Mouse (Mus musculus): ENCODE data around the gene Baiap2l2. TPM values are rescaled to one million over a fixed set of nuclear protein-coding genes. Genes with fewer than 3 reads are reported as not detected.
A peak's percentile ranks its signal among the peaks of the same experiment; 100 is the strongest.
"Not testable (repeated sequence)": the region's sequence is repeated elsewhere in the genome, so short reads cannot be mapped to it uniquely, and the experiment has no call there.

The Baiap2l2 gene
- total RNA-seq, 1 experiment from 2014 or later = not detected

DNA sequence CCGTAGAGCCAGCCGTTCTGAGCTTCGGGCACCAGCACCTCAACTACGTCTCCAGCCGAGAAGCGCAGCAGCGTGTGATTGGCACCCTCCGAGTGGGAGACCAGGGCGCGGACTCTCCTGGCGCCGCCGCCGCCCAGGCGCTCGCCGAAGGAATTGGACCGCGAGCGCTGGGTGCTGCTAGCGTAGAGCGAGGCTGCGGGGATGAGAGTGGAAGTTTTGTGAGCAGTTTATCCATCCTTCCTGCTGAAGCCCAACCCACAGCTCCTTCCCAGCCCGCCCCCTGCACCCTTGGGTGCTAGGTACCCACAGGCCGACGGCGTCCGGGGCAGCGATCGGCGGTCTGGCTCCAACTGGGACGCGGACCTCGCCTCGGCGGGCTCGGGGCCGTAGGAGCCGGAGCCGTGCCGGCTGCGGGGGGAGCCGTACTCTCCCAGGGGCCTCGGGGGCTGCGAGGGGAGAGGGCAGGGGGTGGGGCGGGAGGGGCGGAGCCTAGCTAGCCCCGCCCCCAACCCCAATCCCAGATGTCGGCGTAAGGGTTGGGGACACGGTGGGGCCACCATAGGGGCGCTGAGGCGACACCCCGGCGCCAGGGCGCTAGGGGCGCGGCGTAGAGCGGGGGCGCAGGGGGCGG lies 24.1 kb downstream of the Baiap2l2 start:
- DNase-seq = peak; percentile 30

DNA sequence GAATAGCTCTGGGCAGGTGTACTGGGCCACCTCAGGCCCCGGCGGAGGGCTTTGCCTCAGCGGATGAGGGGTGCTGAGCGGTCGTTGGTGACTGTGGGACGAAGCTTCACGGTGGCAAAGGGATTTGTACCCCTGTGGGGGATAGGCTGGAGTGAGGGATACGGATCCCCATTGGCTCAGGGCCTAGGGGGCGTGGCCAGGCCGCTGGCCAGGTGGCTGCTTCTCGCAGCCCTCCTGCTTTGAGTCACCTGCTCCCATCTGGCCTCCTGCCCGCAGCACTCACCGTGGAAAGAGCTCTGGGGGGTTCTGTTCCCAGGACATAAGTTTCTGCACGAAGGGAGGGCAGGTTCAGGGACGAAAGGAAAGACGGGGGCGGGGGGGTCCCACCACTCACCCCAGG lies 26.8 kb downstream of the Baiap2l2 start:
- DNase-seq = no peak

DNA sequence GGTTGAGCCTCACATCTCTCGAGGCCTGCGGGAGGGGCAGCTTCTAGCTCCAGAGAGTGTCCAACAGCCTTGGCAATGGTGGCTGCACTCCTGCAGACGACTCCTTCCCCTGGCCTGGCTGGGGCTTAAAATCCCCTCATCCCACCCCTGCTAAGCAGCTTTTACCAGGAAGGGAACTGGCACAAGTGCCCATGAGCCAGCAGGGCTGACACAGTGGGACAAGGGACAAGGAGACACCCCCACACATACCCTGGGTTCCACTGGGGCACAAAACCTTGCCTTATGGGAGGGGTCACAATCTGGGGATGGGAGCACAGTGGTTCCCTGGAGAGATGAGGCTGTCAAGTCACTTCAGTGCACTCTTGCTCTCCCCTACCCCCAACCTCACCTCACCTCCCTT lies 30.7 kb downstream of the Baiap2l2 start, which contains the start of gene Slc16a8:
Gene Slc16a8, minus strand, starts transcription at position 101 of the 400 bp plus-strand sequence.
- DNase-seq = no peak

DNA sequence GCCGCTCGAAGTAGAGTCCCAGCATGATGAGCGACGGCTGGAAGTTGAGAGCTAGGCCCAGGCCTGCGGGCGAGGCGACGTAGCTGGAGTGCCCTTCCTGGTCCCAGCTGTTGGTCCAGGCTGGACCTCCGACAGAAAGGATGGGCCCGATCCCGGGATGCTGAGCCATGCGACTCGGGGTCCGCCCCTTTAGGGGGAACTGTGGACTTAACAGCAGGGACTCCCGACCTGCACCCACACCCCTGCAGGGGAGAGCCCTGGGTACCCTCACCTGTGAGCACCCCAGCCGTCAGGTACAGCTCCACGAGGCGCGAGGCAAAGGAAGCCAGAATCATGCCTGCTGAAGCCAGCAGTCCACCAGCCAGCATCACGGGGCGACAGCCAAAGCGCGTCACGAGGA lies 32.8 kb downstream of the Baiap2l2 start:
- DNase-seq = no peak

DNA sequence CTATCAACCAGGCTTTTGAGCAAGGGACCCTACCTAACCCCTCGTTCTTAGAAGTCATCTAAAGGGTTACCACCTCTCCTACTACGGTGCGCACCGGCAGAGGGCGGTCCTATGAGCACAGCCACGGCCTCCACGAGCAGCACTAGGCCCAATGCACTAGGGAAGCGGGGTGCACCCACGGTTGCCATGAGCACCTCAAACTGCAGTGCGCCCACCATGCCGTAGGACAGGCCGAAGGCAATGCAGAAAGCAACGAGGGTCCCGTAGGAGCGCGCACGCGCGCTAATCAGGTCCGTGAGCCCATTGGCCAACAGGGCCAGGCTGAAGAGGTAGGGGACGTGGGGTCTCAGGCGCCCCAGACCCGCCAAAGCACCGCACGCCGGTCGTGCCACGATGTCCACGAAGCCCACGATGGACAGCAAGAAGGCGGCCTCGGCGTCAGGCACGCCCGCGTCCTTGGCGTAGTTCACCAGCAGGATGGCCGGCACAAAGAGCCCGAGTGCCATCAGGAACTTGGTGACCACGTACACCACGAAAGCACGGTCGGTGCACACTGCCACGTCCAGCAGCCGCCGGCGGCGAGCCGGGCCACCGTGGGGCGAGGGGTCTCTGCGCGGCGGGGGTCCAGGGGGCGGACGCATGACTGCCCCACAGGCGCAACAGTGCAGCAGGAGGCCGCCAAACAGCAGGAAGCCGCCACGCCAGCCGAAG lies 33.4 kb downstream of the Baiap2l2 start:
- DNase-seq = no peak

DNA sequence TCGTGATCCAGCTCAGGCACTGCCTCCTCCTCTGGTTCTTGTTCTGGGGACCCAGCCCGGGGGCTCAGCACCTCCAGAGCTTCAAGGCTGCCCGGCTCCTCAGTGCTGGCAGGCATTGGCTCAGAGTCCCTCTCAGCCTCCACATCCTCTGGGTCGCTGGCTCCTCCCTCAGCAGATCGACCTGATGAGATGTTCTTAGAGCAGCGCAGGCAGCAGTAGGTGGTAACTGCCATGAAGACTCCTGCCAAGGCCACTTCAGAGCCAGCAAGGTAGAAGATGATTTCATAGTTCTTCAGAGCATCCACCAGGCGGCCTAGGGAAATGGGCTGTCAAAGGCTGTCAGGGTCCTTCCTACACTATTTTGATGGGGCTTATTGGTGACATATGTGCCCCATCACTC lies 34.2 kb downstream of the Baiap2l2 start:
- DNase-seq = no peak

DNA sequence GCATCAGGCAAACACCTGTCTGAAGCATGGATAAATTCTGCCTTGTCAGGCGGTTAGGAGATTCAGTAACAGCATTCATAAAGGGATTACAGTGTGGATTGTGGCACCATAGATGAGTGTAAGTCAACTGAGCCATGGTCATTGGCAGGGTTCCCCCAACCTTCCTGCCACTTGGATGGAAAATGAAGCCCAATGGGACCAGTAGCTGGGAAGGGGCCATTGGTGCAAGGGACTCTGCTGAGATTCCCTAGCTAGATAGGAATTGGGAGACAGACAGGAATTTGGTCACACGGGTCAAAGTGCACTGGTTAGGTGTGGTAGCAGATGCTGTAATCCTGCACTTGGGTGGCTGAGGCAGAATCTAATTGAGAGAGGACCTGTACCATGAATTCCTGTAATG lies 35.1 kb downstream of the Baiap2l2 start:
- no peak for DNase-seq

DNA sequence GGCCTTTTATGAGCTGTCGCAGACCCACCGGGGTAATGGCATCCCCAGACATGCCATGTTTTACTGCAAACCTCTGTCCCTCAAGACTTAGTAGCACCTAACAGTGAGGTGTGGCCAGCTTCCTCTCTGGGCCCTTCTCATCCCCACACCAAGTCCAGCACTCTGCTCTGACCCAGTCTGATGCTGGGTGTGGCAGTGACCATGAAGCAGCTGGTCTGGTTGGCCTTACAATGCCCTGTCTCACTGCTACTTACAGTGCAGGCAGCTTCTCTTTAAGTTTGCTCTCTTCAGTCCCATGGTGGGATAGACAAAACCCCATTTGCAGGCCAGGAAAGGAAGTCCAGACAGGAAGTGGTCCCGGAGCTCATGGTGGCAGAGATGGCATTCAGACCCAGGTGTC lies 40.0 kb downstream of the Baiap2l2 start:
- no peak for DNase-seq

DNA sequence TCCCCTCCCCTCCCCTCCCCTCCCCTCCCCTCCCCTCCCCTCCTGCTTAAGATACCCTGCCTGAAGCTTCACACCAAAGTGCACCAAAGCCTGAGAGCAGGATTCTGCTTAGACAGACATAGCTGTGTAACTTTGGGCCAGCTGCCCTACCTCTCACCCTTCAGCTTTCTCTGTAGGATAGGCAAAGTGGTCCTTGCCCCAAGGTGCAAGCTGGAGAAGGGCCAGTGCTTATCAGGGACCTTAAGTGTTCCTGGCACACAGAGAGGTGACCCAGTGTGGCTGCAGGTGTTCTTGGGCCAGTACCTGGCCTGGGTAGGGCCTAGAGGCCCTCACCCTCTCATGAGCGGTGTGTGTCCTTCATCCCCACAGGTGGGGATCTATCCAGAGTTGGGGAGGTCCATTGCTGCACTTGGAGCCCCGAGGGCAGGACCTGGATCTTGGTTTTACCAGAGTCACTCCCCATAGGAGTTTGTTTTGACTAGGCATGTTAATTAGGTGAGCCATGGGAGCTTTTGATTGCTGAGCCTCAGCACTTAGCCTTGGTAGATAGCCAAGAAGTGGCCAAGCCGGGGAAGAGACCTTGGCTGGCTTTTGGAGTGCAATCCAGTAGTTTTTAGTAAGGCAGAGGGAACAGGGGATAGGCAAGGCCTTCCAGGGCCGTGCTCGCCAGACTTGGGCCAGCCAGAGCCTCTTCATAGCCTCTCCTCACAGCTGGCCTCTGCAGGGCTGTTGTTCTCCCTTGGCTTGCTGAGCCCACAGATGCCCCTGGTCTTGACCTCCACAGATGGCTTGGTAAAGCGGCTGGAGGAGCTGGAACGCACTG lies 41.1 kb downstream of the Baiap2l2 start:
- peak; percentile 38 for DNase-seq

DNA sequence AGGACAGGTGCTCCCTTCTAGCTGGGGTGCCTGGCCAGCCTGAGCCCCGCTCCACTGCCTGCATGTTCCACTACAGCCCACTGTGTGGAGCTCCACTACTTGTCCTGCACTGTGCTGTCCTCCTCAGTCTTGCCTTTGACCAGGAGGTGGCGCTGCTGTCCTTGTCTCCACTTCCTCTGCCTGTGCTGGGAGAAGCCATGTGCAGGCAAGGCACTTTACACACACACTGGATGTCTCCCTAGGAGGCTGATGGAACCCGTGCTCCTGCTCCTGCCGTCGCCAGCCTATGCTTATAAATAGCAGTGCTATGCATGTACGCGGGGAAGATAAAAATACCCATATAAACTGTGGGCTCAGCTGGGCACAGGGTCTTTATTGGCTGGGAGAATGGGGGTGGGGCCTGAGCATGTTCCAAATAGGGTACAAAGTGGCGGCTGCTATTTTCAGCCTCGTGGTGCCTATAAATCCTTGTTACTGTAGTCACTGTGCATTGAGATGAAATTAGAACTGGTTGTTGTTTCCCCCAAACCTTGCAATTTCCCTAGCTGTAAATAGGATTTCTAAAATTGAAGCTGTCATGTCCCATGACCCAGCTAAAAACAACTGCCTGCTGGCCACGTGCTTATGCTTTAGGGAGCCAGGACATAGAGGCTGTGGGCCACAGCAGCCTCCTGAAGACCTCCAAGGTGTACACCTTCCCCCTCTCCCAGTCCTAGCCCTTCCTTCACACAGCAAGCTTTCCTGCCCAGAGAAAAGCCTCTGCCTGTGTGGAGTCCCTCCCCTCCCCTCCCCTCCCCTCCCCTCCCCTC lies 41.9 kb downstream of the Baiap2l2 start:
- DNase-seq = peak; percentile 93

DNA sequence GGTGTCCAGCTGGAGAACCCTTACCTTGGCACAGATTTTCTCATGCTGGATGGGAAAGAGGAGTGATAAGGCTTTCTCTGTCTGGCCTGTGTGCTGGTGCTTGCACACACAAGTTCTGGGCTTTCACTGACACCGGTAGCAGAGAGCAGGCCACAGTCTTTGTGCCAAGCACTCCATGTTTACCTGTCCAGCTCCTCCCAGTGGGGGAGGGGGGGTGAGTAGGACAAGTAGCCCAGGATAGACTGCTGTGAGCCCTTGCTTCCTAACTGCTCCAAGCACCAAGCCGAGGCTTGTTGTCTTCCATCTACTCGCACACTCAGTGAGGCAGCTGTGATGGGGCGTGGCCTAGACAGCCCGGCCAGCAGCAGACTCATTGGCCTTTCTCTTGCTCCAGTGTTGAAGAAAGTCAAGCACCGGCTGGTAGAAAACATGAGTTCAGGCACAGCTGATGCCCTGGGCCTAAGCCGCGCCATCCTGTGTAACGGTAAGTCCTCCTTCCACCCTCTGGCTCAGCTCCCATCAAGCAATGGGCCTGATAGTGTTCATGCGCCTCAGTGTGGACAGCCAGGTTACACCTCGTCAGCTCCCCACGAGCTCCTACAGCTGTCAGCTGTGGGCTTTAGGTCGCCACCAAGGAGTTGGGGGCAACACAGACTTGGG lies 42.6 kb downstream of the Baiap2l2 start:
- DNase-seq = no peak

DNA sequence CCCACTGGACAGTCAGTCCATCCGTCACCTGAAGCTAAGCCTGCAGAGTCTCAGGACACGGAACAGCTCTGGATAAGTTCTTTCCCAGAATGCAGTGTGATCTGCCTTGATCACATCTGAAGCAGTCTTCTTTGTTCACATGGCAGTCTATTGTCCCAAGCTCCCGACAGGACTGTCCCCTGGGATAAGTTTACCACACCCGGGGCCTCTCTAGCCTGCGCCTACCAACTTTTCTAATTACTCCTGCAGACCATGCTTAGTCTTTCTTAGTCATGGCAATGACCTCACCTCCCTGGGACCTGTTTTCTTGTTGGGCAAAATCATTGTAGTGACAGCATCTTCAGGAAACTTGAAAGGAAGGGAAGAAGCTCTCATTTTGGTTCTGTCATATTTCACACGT lies 47.3 kb downstream of the Baiap2l2 start:
- DNase-seq = no peak

DNA sequence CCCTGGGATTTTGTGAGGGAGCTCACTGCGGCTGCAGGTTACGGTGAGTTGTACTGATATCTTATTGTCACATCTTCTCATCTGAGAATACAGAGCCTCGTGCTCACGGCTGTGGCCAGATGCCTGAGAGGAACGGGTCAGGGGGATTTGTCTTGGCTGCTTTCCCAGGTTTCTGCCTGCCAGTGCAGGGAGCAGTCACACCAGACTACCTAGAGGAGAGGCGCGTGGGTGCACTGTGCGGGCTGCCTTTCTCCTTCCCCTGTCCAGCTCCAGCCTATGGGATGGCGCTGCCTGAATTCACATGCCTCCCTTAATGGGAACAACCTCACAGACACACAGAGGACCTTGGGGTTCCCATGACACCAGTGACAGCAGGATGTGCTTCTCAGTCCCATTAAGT lies 50.1 kb downstream of the Baiap2l2 start:
- DNase-seq = no peak

DNA sequence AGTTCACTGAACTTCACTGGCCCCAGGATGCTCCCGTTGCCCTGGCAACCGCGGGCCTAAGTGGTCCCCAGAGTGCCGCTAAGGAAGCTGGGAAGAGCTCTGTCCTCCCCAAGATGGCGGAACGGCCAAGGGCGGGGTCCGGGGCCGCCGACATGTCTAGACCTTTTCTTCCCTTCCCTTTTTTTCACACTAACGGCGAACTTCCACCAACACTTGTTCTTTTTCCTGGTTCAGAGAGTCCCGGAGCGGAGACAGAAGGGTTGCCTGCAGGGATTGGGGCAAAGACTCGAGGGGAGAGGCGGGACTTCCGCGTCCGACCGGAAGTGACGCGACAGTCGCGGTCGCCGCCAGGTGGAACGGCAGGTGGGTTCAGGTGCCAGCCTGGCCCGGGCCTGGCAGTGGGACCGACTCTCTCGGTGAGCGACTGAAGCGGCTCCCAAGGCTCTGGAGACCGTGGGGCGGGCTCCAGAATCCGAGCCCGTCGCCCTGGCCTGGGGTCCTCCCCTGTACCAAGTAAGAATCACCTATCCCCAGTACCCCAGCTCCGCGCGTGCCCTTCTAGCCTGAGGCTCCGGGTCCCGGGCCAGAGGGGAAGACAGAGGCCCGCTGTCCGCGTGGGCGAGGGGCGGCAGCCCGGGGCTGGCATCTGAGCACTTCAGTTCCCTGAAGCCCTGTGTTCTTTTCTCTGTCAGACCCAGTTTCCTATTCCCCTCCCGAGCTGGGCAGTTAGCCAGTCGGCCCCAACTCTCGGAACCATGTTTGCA lies 56.1 kb downstream of the Baiap2l2 start, which contains the start of the genes Pick1 and Gm49486:
Gene Pick1, plus strand, starts transcription at position 116 of the 764 bp plus-strand sequence.
Gene Gm49486, plus strand, starts transcription at position 334 of the 764 bp plus-strand sequence.
- peak; percentile 83 for DNase-seq

DNA sequence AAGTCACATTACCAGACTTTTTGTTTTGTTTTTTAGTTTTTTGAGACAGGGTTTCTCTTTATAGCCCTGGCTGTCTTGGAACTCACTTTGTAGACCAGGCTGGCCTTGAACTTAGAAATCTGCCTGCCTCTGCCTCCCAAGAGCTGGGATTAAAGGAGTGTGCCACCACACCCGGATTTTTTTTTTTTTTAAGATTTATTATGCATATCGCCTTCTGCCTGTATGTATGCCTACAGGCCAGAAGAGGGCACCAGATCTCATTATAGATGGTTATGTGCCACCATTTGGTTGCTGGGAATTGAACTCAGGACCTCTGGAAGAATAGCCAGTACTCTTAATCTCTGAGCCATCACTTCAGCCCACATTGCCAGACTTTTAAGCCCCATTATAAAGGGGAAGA lies 59.6 kb downstream of the Baiap2l2 start:
- not testable (repeated sequence) for DNase-seq

DNA sequence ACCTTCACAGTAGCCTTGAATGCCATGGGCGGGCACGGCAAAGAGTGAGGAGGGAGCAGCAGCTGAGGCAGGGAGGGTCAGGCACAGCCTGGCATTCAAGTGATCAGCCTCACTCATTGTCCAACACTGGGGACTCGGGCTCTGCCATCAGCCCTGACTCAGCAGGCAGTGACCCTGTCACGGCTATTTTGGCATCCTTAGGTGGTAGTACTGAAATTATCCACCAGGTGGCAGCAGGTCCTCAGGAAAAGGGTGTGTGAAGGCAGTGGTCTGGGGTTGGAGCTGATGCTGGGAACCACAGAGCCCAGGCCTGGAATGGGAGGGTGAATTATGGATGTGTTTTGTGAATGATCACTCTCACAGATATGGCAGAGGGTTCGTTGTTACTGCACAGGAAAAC lies 60.7 kb downstream of the Baiap2l2 start:
- DNase-seq = peak; percentile 82

DNA sequence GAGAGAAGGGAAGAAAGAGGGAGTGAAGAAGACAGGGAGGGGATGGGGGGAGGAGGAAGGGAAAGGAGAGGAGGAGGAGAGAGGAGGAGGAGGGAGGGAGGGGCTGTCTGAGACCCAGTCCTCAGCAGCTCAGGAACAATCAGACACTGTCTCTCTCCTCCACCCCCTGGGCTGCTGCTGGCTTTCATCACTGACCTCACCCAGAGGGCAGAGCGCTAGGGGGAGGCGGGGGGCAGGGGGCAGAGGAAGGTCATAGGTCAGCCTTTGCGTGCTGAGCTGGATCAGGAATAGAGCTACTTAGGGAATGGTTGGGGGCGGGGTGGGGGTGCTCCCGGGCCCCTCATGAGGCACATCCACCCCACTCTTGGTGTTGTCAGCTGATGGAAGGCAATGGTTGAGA lies 61.7 kb downstream of the Baiap2l2 start:
- no peak for DNase-seq

DNA sequence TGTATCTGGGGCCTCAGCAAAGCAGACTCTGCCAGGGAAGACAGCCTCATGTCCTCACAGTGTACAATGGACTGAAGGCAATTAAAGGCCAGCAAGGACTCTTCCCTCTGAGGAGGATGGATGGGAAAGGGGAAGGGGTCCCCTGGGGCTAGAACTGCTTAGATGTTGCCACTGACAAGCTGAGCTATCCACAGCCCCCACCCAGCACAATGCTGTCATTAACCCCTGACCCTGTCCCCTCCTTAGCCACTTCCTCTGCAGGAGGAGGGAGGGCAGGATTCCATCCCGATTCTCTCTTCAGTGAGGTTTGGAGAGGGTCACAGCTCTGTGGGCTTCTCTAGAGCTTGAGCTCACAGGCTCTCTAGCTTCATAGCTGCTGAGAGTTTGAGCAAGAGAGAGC lies 65.8 kb downstream of the Baiap2l2 start:
- no peak for DNase-seq

DNA sequence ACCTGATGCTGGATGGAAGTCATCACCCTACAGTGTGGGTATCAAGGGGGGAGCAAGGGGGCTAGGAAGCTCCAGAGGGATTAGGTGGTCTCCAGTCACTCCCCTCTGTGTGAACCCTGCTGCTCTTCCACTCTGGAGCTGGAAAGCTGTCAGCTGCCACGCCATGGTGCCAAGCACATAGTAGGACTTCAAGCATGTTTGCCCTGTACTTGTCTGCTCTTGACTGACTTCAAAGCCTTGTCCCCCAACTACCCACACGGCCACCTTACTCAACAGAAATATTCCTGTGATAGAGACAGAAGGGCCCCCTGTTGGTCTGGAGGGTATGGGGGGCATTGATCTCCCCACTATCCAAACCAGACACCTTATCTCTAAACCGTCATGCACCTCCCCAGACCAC lies 69.1 kb downstream of the Baiap2l2 start:
- no peak for DNase-seq

DNA sequence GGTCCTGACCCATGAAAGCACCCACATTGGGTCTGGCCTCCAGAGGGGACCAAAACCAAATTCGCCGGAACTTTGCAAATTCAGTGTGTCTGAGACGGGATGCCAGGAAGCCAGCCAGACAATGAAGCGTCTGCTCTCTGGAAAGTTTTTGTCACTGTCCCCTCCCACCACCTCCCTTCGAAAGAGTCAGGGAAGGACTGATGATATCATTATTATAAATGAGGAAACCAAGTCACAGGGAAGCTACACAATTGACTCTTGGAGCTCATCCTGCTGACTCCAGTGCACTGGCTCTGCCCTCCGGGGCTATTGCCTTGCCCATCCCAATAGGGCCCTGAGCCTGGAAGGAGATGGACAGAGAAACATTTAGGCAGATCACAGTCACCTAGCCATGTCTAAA lies 71.7 kb downstream of the Baiap2l2 start:
- DNase-seq = no peak
